Mouse (Mus musculus) olfactory bulb, adult 2 months (tissue): ENCODE measurements around the gene Akt3.

ENCODE experiments used
- CTCF ChIP-seq: fragments of 200-500 bp; IDR thresholded peaks from 2 replicates; pipeline ENCODE4 v1.5.1; 2012; ENCODE audit warnings: low read depth, mild to moderate bottlenecking, low read length, moderate library complexity; ENCODE audit not compliant: insufficient read depth
- POLR2A ChIP-seq: fragments of 200-500 bp; IDR thresholded peaks from 2 replicates; pipeline ENCODE4 v1.6.1; 2012; ENCODE audit warnings: mild to moderate bottlenecking, low read depth, low read length, moderate library complexity; ENCODE audit not compliant: insufficient read depth

GRCm38 (mm10) chr1:177236695-177237094 lies 21.3 kb downstream of the Akt3 start:
- no peak for TF ChIP-seq POLR2A
- no peak for TF ChIP-seq CTCF
